Mouse (Mus musculus) Patski (cell line): ENCODE results near the gene Klf16. TPM values are rescaled to one million over a fixed set of nuclear protein-coding genes. Genes with fewer than 3 reads are reported as not detected.

ENCODE experiments used
- ATAC-seq: fragments of 100-300 bp; one replicate; pipeline ENCODE4 v1.8.0; 2021
- CTCF ChIA-PET: fragments of 350-600 bp; sonication (Branson Sonifier 250); formaldehyde crosslinking; loops from one replicate; lab custom pipeline; 2022; ENCODE audit warnings: inconsistent platforms; lab: Charles Lee
- POLR2A ChIA-PET: fragments of 350-600 bp; sonication (Branson Sonifier 250); formaldehyde crosslinking; loops from one replicate; lab custom pipeline; 2022; ENCODE audit warnings: antibody characterized with exemption, inconsistent platforms; lab: Charles Lee
- DNase-seq: peaks from one replicate; pipeline ENCODE4 v3.0.0-alpha.2; 2011; ENCODE audit warnings: low read depth, low spot score
- H3K27me3 ChIP-seq: fragments of 371-371 bp; one replicate; pipeline ENCODE4 v1.5.1; 2021
- CTCF ChIP-seq: fragments of 100-300 bp; IDR thresholded peaks from one replicate; pipeline ENCODE4 v1.5.1; 2021
- in situ Hi-C: fragments of 300-500 bp; cut with MboI; formaldehyde crosslinking; loops from 3 replicates; pipeline ENCODE4 v1.11.1; 2018; ENCODE audit warnings: low pct_unique_long_range_greater_than_20kb, mixed read lengths
- polyA plus RNA-seq: library from polyadenylated mRNA; unstranded; gene quantifications from one replicate; pipeline ENCODE4 v1.2.3, GENCODE M21; 2021

Klf16 gene
- polyA plus RNA-seq, 1 experiment from 2014 or later, result 18.7 TPM

DNA sequence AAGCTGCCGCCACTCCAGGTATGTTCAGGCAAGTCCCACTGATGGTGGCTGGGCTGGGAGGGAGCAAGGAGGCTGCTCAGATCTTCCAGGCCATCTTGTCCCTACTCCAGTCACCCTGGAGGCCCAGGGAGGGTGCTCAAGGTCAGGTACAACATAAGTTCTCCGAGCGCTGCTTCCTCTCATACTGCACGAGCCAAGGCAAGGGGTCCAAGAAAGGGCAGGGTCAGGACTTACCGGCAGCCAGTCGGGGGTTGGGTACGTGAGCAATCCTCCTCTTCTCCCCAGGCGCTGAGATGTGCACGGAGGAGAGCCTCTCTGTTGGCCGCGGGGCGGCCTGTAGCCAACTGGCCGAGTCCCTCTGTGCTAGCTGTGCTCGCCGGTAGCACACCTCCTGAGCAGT lies 29.6 kb downstream of the Klf16 start:
- no peaks in the 10 kb centered on the region for H3K27me3 ChIP-seq
- in situ Hi-C loops, result no loop called here
- no peak for TF ChIP-seq CTCF
- ATAC-seq (no peak), DNase-seq (no peak)
- ChIA-PET CTCF (interaction anchor here (2.2 kb wide), 1 partner anchor 38 kb away, joined by 8 read pairs; no protein-coding TSS in a partner anchor), POLR2A (no interaction called here)

DNA sequence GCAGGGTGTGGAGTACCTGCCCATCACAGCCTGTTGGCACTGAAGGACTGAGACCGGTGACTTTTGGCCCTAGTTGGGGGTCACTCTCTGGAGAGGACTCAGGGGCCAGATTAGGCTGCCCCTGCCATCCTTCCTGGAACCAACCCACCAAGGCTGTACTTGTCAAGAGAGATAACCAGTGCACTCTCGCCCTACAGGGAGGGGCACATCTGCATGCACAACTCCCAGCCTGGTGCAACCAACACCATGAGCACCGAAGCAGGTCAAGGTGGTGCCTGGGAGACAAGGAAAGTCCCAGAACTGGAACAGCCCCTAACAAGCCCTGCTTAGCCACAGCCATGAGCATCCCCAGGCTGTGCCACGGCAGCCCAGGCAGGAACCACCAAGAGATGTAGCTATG lies 30.2 kb downstream of the Klf16 start:
- ATAC-seq, result no peak
- DNase-seq, result no peak
- no peaks in the 10 kb centered on the region for H3K27me3 ChIP-seq
- POLR2A ChIA-PET, result no interaction called here
- TF ChIP-seq CTCF, result no peak
- in situ Hi-C loops, result no loop called here
- CTCF ChIA-PET, result no interaction called here

DNA sequence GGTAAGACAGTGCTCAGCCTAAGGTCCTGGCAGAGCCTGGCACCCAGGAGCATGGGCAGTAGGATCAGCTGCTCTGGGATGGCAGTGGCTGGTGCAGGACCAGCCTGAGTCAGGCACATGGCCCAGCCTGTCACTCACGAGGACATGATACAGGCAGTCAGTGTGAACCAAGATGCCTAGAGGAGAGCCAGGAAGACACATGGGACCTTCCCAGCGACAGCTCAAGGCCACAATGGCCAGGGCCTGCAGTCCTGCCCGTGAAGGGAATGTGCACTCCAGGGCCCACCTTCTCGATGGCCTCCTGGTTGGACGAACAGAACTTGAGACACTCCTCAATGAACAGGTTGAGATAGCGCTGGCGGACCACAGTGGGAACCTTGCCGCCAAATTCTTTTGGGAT lies 31.5 kb downstream of the Klf16 start:
- DNase-seq, result no peak
- no peaks in the 10 kb centered on the region for H3K27me3 ChIP-seq
- ChIA-PET POLR2A (interaction anchor here (1.0 kb wide), 1 partner anchor 11 kb away, joined by 4 read pairs; no protein-coding TSS in a partner anchor), CTCF (interaction anchor here (1.2 kb wide), 1 partner anchor 36 kb away, joined by 3 read pairs; no protein-coding TSS in a partner anchor)
- no peak for ATAC-seq
- in situ Hi-C loops, result no loop called here
- TF ChIP-seq CTCF, result no peak

DNA sequence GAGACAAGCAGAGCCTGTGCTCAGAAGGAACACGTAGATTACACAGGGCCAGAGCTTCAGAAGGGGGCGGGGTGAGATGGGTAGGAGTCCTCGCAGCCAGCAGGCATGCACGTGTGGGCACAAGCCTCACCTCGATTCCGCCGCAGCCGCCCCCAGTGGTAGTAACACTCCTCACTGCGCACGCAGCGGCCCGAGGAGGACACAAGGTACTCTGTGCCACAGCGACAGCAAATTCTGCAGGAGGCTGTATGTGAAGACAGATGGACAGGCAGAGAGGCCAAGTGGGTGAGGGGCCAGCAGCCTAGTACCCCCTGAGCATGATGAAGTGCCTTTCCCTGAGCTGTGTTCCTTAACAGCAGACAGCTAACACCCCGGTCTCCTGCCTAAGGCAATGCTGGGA lies 33.2 kb downstream of the Klf16 start:
- in situ Hi-C loops, result no loop called here
- CTCF ChIA-PET, result interaction anchor here (1.3 kb wide), 1 partner anchor 13 kb away, joined by 4 read pairs; no protein-coding TSS in a partner anchor
- POLR2A ChIA-PET, result no interaction called here
- TF ChIP-seq CTCF, result no peak
- no peak for ATAC-seq
- H3K27me3 ChIP-seq, result no peaks in the 10 kb centered on the region
- no peak for DNase-seq

DNA sequence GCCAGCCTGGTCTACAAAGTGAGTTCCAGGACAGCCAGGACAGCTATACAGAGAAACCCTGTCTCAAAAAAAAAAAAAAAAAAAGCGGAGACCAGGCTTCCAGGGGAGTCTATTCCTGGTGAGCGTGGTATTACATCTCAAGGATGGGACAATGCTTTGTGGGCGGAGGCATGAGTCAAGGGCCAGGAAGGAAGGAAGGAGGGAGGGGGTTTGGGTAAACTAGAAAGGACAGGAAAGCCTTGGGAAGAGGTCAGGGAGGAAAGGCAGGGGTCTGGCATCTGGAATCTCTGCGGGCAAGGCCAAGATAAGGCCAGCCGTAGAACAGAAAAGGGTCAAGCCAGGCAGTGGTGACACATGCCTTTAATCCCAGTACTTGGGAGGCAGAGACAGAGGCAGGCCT lies 37.6 kb downstream of the Klf16 start:
- ATAC-seq, result no peak
- DNase-seq, result no peak
- in situ Hi-C loops, result no loop called here
- H3K27me3 ChIP-seq, result no peaks in the 10 kb centered on the region
- no peak for TF ChIP-seq CTCF
- ChIA-PET CTCF (no interaction called here), POLR2A (no interaction called here)

DNA sequence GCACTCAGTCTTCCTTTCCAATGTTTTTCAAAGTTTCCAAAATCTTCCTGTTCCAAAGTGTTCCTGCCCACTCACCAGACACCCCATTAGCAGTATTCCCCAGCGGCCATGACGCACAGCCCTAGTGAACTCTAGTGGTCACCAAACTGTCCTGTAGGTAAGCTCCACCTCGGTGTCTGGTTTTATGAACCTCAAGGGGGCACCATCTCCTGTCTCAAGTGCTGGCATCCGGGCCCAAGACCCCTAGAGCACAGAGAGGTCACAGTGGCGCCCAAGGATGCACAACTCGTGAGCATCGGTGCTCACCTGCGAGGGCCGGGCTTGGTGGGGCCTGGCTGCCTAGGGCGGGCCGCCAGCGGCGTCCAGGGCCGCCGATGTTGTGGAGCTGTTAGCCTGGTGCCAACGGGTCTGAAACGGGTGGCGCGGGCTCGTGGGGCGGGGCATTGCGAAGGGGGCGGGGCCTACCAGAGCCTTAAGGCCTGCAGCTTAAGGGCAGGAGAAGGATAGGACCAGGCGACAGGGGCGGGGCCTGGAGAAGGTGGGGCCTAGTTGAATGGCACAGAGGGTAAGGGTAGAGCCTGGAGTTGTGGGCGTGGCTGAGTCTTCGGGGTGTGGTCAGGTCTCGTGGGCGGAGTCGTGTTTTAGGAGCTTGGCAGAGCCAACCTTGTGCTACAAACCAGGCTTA lies 38.3 kb downstream of the Klf16 start, which contains the start of gene Atp8b3:
Gene Atp8b3, minus strand, starts transcription at position 415 of the 685 bp plus-strand sequence.
- H3K27me3 ChIP-seq, result no peaks in the 10 kb centered on the region
- no peak for ATAC-seq
- in situ Hi-C loops, result no loop called here
- ChIA-PET CTCF (interaction anchor here (0.9 to 1.3 kb wide), 2 partner anchors 11 to 29 kb away, joined by 3 read pairs; no protein-coding TSS in a partner anchor), POLR2A (no interaction called here)
- no peak for TF ChIP-seq CTCF
- no peak for DNase-seq

DNA sequence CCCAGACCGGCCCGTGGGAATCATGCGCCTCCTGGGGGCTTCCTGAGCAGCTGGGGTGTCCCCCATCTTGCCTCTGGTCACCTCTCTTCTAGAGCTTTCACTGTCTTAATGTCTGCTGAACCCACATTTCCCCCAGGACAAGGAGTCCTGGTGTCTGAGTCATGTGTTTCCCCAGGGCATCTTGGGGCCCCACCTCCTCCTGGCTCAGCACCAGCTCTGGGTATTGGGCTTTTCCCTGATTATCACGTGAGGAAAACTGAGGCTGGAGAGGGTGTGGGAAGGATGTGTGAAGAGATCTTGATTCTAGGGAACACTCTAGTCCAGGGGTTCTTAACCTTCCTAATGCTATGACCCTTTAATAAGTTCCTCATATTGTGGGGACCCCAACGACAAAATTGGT lies 38.9 kb downstream of the Klf16 start:
- CTCF ChIA-PET, result interaction anchor here (0.9 to 1.3 kb wide), 2 partner anchors 12 to 29 kb away, joined by 3 read pairs; no protein-coding TSS in a partner anchor
- DNase-seq (no peak), ATAC-seq (no peak)
- in situ Hi-C loops, result no loop called here
- no peak for TF ChIP-seq CTCF
- POLR2A ChIA-PET, result interaction anchor here (1.0 kb wide), 1 partner anchor 28 kb away, joined by 4 read pairs; no protein-coding TSS in a partner anchor
- H3K27me3 ChIP-seq, result no peaks in the 10 kb centered on the region

DNA sequence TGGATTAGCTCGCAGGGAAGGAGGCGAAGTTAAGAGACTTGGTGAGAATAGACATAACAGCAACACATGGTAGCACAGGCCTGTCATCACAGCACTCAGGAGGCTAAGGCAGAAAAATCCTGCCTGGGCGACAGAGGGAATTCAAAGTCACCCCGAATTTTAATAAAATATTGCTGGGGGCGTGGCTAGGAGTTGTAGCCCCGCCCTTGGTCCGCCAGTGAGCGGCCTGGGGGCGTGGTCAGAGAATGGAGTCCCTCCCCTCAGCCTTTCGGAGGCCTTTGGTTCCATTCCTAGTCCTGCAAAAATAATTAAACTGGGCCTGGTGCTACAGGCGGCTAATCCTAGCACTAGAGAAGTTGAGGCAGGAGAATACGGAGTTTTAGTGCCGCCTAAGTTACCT lies 41.4 kb downstream of the Klf16 start:
- no peaks in the 10 kb centered on the region for H3K27me3 ChIP-seq
- POLR2A ChIA-PET, result no interaction called here
- CTCF ChIA-PET, result no interaction called here

DNA sequence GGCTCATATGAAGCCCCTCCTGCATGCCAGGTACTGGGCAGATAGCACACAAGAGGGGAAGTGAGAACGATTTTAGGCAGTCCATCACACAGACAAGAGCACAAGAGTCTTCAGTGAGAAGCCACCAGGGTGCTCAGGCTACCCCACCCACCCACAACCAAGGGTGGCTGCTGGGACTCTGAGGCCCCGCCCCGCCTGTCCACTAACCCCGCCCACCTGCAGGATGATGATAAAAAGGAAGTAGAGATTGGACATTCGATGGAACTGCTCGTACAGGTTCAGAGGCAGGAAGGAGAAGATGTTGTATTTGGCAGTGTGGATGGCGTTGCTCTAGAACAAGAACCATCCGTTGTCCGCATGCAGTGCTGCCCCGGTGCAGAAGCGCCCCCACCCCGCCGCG lies 42.0 kb downstream of the Klf16 start:
- no peak for TF ChIP-seq CTCF
- in situ Hi-C loops, result no loop called here
- POLR2A ChIA-PET, result no interaction called here
- H3K27me3 ChIP-seq, result no peaks in the 10 kb centered on the region
- ATAC-seq, result no peak
- no peak for DNase-seq
- CTCF ChIA-PET, result no interaction called here

More for the DNA sequence above, 41.4 kb downstream of the Klf16 start:
- DNase-seq, result no peak
- no peak for TF ChIP-seq CTCF
- in situ Hi-C loops, result no loop called here
- no peak for ATAC-seq

DNA sequence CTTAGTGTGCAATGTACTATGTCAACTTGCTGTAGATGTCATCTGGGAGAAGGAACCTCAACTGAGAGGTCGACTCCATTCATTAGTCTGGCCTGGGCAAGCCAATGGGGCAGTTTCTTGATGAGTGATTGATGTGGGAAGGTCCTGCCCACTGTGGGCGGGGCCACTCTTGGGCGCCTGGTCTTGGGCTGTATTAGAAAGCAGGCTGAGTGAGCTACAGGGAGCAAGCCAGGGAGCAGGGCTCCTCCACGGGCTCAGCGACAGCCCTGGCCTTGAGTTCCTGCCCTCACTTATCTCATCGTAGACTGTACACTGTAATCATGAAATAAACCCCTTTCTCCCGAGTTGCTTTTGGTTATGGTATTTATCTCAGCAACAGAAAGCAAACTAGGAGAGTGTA lies 43.4 kb downstream of the Klf16 start:
- no peak for ATAC-seq
- ChIA-PET POLR2A (no interaction called here), CTCF (no interaction called here)

DNA sequence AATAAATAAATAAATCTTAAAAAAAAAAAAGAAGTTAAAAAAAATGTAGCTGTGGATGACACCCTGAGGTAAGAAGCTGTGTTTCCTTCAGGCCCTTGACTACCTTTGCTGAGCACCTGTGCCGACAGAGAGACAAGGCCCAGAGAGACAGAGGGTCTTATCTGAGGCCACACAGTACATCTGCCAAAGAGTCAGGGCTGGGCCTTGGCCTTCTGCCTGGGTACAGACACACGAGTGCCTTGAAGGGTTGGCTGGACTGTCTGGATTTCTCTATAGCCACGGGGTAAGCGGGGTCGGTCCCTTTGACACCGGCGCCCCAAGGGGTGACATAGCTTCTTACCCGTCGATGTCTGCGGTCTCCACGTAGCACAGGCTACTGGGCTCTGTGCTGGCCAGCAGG lies 44.3 kb downstream of the Klf16 start:
- DNase-seq, result no peak
- POLR2A ChIA-PET, result no interaction called here
- CTCF ChIA-PET, result interaction anchor here (1.2 kb wide), 1 partner anchor 24 kb away, joined by 3 read pairs; no protein-coding TSS in a partner anchor
- no peak for ATAC-seq
- in situ Hi-C loops, result no loop called here
- TF ChIP-seq CTCF, result no peak
- no peaks in the 10 kb centered on the region for H3K27me3 ChIP-seq

More for the DNA sequence above, 43.4 kb downstream of the Klf16 start:
- in situ Hi-C loops, result no loop called here
- TF ChIP-seq CTCF, result no peak
- no peaks in the 10 kb centered on the region for H3K27me3 ChIP-seq
- DNase-seq, result no peak
